Comparison of ENCODE assay signal across 8 mouse cellular contexts in the genomic region with DNA sequence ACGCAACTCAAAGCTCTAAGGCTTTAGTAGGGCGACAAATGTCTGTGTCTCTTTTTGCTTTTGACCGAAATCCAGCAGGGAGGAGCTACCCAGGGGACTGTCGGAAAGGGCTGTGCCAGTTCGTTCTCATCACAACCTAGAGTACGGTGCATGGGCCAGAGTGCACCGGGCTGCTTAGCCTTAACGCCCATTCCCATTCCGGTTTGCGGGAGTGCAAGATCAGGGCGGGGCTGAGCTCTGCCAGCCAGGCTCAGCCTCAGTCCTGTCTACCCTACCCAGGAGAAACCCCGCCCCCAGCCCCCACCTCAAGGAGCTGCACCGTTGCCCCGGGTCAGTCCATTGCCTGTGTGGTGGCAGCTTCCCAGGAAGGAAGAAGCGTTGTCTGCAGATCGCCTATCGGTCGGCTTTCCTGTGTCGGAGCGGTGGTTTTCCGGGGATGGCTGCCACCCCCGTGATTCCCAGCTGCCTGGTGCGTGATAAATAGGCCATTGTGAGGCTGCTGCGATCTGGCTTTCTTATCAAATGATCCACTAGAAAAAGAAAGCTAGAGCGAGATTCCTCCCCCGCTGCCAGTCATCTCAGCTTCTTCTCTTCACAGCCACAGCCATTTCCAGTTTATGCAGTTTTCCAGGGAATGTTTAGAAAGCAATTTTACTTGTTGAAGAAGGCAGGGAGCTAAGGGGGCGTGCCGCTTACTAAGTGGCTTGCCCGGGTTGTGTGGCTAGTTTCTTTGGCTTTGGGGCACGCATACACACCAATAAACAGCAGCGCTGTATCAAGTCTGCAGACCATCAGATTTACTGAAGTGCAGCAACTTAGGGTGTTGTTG.
DNase-seq lines count a peak whose midpoint lies in the region; ATAC-seq and TF ChIP-seq lines count a peak whose summit lies in the region.

No protein-coding gene starts in this region.

- TF ChIP-seq POLR2A in testis, adult 2 months (IDR thresholded peaks at IDR 0.05; ENCODE audit: control insufficient read depth, low read depth, low read length) = 0 out of 2 replicates have a peak, but pooled peaks have one; percentile 13

- TF ChIP-seq EP300 in liver, embryonic 14.5 days (IDR thresholded peaks at IDR 0.05; ENCODE audit: low read depth) = no peak

- H3K9me3 ChIP-seq in E14TG2a.4 (ENCODE audit: low read length) = no peaks in the 10 kb centered on the region
- no peaks in the 10 kb centered on the region for H3K9me3 ChIP-seq in heart, embryonic 16.5 days (replicated peaks; ENCODE audit: control insufficient read depth, low read length)
- no peaks in the 10 kb centered on the region for H3K9me3 ChIP-seq in liver, embryonic 14.5 days (ENCODE audit: control insufficient read depth, low read length)

- H3K4me1 ChIP-seq in E14TG2a.4 (replicated peaks; ENCODE audit: low read depth, low read length) = peaks cover 30% of the 10 kb centered on the region
- H3K4me1 ChIP-seq in heart, embryonic 16.5 days (ENCODE audit: control insufficient read depth, insufficient read depth, low read length) = peaks cover 13% of the 10 kb centered on the region
- H3K4me1 ChIP-seq in liver, embryonic 14.5 days (replicated peaks; ENCODE audit: control insufficient read depth in 2 of 2, insufficient read depth in 2 of 2, low read length in 1 of 2) = peaks cover 0 to 4% of the 10 kb centered on the region in 2 experiments; a peak in 2 of 4 replicates
- peaks cover 4% of the 10 kb centered on the region; the same call in 1 of the 2 replicates for H3K4me1 ChIP-seq in testis, adult 2 months (ENCODE audit: control insufficient read depth, insufficient read depth, low read length)

- peak overlapping the region; percentile 53 for H3K27ac ChIP-seq in heart, embryonic 16.5 days (ENCODE audit: low read length)
- no peak overlapping the region for H3K27ac ChIP-seq in liver, embryonic 14.5 days
- peak overlapping the region; percentile 77 for H3K27ac ChIP-seq in testis, adult 2 months (ENCODE audit: control insufficient read depth, insufficient read depth, low read depth, low read length)

- peak overlapping the region; percentile 67 for H3K4me3 ChIP-seq in E14TG2a.4 (replicated peaks; ENCODE audit: low read length)
- peak overlapping the region; percentile 59 for H3K4me3 ChIP-seq in heart, embryonic 16.5 days (ENCODE audit: low read length)
- H3K4me3 ChIP-seq in liver, embryonic 14.5 days (ENCODE audit: insufficient read depth in 1 of 2, low read depth in 2 of 2, low read length in 2 of 2) = peak overlapping the region; percentile 30 to 39
- H3K4me3 ChIP-seq in testis, adult 2 months (ENCODE audit: control insufficient read depth, low read depth, low read length) = peak overlapping the region; percentile 70

- ATAC-seq in erythroid progenitor cell, adult 5-6 weeks (replicated peaks; ENCODE audit: low FRiP score, poor library complexity, severe bottlenecking) = peak; percentile 60
- ATAC-seq in heart, embryonic 16.5 days (replicated peaks; ENCODE audit: extremely low read depth, insufficient read depth, low FRiP score) = peak; percentile 76
- ATAC-seq in liver, embryonic 14.5 days (ENCODE audit: insufficient read depth) = peak; percentile 56

- no peak for TF ChIP-seq CTCF in E14TG2a.4 (conservative IDR thresholded peaks at IDR 0.05; ENCODE audit: low read length)
- TF ChIP-seq CTCF in liver, embryonic 14.5 days (IDR thresholded peaks at IDR 0.05; ENCODE audit: low read depth) = no peak
- no peak for TF ChIP-seq CTCF in testis, adult 2 months (IDR thresholded peaks at IDR 0.05; ENCODE audit: control insufficient read depth, insufficient read depth, insufficient replicate concordance, low read depth, low read length)

- peak; percentile 24 for DNase-seq in c-Kit-positive CD71-negative TER-119-negative erythroid progenitor cells, embryonic 14.5 days (ENCODE audit: low read depth)
- DNase-seq in kidney, postnatal 14 days = peak; percentile 85
- DNase-seq in liver, embryonic 14.5 days (ENCODE audit: low read depth in 3 of 3, low spot score in 3 of 3) = no peak
- peak; percentile 39 for DNase-seq in naive thymus-derived CD4-positive, alpha-beta T cell, adult 2 months (ENCODE audit: low read depth)

- H3K36me3 ChIP-seq in E14TG2a.4 (ENCODE audit: insufficient read depth, low read length) = no peaks in the 10 kb centered on the region
- no peaks in the 10 kb centered on the region for H3K36me3 ChIP-seq in heart, embryonic 16.5 days (ENCODE audit: control insufficient read depth, insufficient read depth)
- H3K36me3 ChIP-seq in liver, embryonic 14.5 days (replicated peaks; ENCODE audit: control insufficient read depth, insufficient read depth, low read depth) = no peaks in the 10 kb centered on the region
- H3K36me3 ChIP-seq in testis, adult 2 months (ENCODE audit: control insufficient read depth, insufficient read depth, low read length) = no peaks in the 10 kb centered on the region

- peak overlapping the region; percentile 63 for H3K9ac ChIP-seq in heart, embryonic 16.5 days (ENCODE audit: low read length)
- peak overlapping the region; percentile 23; the same call in 1 of the 2 replicates for H3K9ac ChIP-seq in liver, embryonic 14.5 days (replicated peaks)

- peaks cover 29% of the 10 kb centered on the region for H3K27me3 ChIP-seq in E14TG2a.4 (ENCODE audit: insufficient read depth, low read length)
- H3K27me3 ChIP-seq in heart, embryonic 16.5 days (ENCODE audit: control insufficient read depth, insufficient read depth, low read length) = no peaks in the 10 kb centered on the region
- peaks cover 30% of the 10 kb centered on the region for H3K27me3 ChIP-seq in liver, embryonic 14.5 days (ENCODE audit: control insufficient read depth, insufficient read depth, low read length)
- H3K27me3 ChIP-seq in testis, adult 2 months (ENCODE audit: control insufficient read depth, insufficient read depth, low read length) = no peaks in the 10 kb centered on the region

- H3K4me2 ChIP-seq in heart, embryonic 16.5 days (ENCODE audit: low read depth, low read length) = peak overlapping the region; percentile 78
- peak overlapping the region; percentile 61 for H3K4me2 ChIP-seq in liver, embryonic 14.5 days (ENCODE audit: low read depth)

- WGBS in heart, embryonic 16.5 days = 3% methylated on average over 31 of the region's 31 CpGs
- WGBS in liver, embryonic 14.5 days (ENCODE audit: insufficient replicate concordance) = 2% methylated on average over 31 of the region's 31 CpGs

Comparison
In these comparisons a context has a peak if more than half of its experiments do, and no peak if none do; other contexts are left out.
1. DNase-seq: peak in c-Kit-positive CD71-negative TER-119-negative erythroid progenitor cells, embryonic 14.5 days (single experiment), kidney, postnatal 14 days (single experiment) and naive thymus-derived CD4-positive, alpha-beta T cell, adult 2 months (single experiment); none in liver, embryonic 14.5 days (0 of 3).
2. Peak in every context shown above with its lines, with median percentiles within 50 percentile points of each other: H3K4me3 ChIP-seq and ATAC-seq.